Mouse (Mus musculus) duodenum, adult 2 months (tissue): ENCODE results near the gene Gja4. TPM values are rescaled to one million over a fixed set of nuclear protein-coding genes. Genes with fewer than 3 reads are reported as not detected.

Experiments used
- polyA plus RNA-seq: library from polyadenylated mRNA; depleted of rRNA; stranded (reverse); fragments of >200 nt; gene quantifications from 2 replicates; pipeline ENCODE4 v1.2.3, GENCODE M21; 2012; ENCODE audit warnings: low replicate concordance; rRNA removed

The Gja4 gene
- 7.1 and 8.4 TPM in 2 replicates for polyA plus RNA-seq

DNA sequence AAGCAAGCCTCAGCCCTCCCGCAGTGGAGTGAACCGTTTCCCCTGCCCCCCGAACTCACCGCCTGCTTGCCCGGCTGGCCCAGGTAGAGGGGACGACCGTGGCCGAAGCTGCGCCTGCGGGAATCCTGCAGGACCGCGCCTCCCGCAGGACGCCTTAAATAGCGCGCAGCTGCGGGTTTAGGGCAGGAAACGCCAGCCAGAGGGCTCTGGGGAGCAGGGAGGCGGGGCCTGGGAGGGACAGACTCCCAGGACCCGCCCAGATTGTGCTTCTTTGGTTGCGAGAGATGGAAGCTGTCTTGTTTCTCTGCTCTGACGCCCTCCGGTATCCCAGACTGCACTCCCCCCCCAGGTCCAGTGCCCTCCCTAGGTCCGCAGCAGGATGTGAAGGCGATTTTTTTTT is at the start of gene Gja4:
Gja4 (minus strand) TSS at position 179 of the 400 bp plus-strand sequence.

DNA sequence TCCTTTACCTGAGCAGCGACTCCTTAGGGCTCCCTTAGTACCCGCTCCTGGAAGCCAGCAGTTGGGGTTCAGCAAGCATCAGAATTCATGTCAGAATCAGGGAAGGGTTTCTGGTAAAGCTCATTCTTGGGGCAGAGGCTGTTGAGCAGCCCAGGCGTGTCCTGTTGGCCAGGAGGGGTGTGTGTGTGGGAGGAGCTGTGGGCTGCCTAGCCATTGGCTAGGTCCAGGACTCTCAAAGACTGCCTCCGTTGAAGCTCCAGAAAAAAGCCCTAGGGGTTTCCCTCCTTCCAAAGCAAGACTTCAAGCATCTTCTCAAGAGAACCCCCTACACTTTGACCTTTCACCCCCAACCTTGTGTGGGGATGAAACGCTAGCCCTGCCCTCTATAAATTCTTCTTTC is 44.2 kb upstream of the Gja4 start, which contains the start of gene Gjb5:
Gjb5 (minus strand) TSS at position 164 of the 400 bp plus-strand sequence.

DNA sequence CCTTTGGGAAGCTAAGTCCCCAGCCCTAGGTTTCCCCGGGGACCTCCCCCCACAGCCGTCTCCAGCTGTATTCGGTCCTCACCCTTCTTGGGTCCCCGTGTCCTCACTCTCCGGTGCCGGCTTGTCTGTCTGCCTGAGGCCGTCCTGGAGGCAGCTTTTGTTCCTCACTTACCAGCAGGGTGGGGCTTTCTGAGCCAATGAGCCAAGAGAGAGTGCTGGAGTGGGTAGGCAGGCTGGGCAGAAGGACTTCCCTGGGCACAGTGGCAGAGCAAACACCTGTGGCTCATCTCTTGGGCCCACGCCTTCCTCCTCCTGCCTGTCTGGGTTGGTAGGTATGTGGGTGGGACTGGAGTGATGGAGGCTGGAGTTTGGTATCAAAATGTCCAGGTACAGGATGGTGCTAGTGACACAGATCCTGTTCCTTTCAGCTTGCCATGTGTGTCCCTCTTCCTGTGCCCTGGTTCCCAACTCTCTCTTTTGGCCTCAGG is 40.2 kb upstream of the Gja4 start, which contains the start of gene Gjb4:
Gjb4 (minus strand) TSS at position 131 of the 488 bp plus-strand sequence.

DNA sequence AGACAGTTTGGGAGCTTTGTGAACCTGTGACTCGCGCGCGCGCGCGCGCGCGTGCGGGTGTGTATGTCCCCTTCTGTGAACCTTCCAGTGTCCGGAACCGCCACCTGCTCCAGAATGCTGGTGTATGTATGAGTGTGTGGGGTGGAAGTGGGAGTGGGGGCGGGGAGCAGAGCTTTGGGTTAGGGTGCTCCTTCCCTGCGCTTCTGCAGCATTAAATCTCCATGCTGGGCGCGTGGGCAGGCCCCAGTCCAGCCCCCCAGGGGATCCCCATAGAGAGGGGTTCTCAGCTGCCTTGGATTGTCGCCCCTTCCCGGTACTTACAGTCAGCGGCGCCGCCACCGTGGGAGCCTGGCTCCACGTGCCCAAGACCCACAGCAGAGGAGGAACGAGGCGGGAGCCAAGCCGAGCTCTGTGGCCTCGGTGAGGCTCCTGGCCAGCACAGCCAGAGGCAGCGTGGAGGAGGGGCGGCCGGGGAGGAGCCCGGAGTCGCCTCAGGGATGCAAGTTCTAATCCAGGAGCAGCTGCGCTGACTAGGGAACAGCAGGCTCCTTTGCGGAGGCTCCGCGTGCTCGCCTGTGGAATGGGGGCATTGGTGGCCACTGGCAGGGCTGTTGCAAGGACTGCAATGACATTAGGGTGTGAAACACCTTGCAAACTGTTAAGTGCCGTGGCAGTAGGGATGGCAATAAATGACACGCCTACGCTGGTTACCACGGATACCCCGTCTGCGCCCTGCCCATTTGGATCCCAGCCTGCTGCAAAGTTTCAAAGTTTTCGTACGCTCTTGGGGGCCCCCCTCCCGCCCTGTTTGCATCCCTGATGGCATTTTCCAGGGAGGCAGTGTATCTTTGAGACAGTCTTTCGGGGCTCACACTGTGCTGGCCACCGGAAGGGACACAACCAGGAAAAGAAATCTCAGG is 16.6 kb upstream of the Gja4 start, which contains the start of gene Gjb3:
Gjb3 (minus strand) TSS at position 664 of the 920 bp plus-strand sequence.

Other genes with a start within 250 kb of the Gja4 start
- 0.34 and 1.3 TPM in 2 replicates for gene Zmym6, start 236.7 kb downstream of the Gja4 start, polyA plus RNA-seq
- gene Tmem35b, start 190.3 kb downstream of the Gja4 start, polyA plus RNA-seq, result 7.9 and 13.1 TPM in 2 replicates
- 1.00 and 1.0 TPM in 2 replicates for gene Dlgap3, start 144.8 kb downstream of the Gja4 start, polyA plus RNA-seq
- gene Smim12, start 70.3 kb downstream of the Gja4 start, polyA plus RNA-seq, result 9.7 and 15.2 TPM in 2 replicates
- gene Gjb3, start 16.8 kb upstream of the Gja4 start, polyA plus RNA-seq, result 7.7 and 7.9 TPM in 2 replicates
- gene Gjb4, start 40.0 kb upstream of the Gja4 start, polyA plus RNA-seq, result 0.12 TPM in 1 of 2 replicates, not detected in the other
- gene Gjb5, start 44.1 kb upstream of the Gja4 start, polyA plus RNA-seq, result 0.16 and 0.20 TPM in 2 replicates